Mouse (Mus musculus): ENCODE measurements around the gene Scrn2.

GRCm38 (mm10) chr11:97013121-97013670 lies 16.5 kb upstream of the Scrn2 start, which contains the start of gene Sp6:
- TF ChIP-seq GATA1 (IDR thresholded peaks at IDR 0.05; ENCODE audit: low read length) (no peak), TAL1 (IDR thresholded peaks at IDR 0.05; ENCODE audit: low read length) (no peak)
